In the genomic region with DNA sequence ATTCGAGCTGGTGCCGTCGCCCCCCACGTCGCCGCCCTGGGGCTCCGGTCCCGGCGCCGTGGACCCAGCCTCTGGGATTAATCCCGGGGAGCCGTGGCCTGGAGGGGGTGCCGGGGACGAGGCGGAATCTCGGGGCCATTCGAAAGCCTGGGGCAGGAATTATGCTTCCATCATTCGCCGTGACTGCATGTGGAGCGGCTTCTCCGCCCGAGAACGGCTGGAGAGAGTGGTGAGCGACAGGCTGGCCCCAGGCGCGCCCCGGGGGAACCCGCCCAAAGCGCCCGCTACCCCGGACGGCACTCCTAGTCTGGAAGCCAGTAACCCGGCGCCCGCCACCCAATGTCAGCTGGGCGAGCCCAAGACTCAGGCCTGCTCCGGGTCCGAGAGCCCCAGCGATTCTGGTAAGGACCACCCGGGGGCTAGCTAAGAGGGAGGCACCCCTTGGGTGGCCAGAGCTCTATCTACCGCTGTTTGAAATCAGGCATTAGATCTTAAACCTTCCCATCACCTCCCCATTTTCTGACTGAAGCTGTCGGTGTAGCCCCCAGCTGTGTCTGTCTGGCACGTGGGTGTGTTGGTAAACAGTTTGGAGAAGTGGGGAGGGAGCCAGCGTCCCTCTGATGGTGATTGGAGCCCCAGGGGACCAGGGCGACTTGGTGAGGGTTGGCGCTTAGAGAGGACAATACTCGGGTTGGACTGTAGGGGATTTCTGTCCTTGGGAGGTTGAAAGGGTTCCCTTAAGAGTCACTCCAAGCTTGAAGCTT, we compare ENCODE assay signal across 7 mouse cellular contexts. TPM values are rescaled to one million over a fixed set of nuclear protein-coding genes. Genes with fewer than 3 reads are reported as not detected.
A peak's percentile ranks its signal among the peaks of the same experiment; 100 is the strongest.
DNase-seq lines count a peak whose midpoint lies in the region; ATAC-seq and TF ChIP-seq lines count a peak whose summit lies in the region.

No protein-coding gene starts in this region.

- H3K4me3 ChIP-seq in cortical plate, adult 2 months (ENCODE audit: insufficient read depth, low read length), result peak overlapping the region; percentile 55
- peak overlapping the region; percentile 71 for H3K4me3 ChIP-seq in heart, embryonic 15.5 days
- peak overlapping the region; percentile 82 for H3K4me3 ChIP-seq in limb, embryonic 13.5 days
- peak overlapping the region; percentile 93 for H3K4me3 ChIP-seq in midbrain, embryonic 11.5 days (ENCODE audit: low read depth, low read length)
- H3K4me3 ChIP-seq in testis, adult 2 months (ENCODE audit: control insufficient read depth, low read depth, low read length), result peak overlapping the region; percentile 73

- H3K27ac ChIP-seq in cortical plate, adult 2 months (ENCODE audit: insufficient read depth, low read length), result peak overlapping the region; percentile 71
- H3K27ac ChIP-seq in heart, embryonic 15.5 days, result no peak overlapping the region
- peak overlapping the region; percentile 74 for H3K27ac ChIP-seq in limb, embryonic 13.5 days
- peak overlapping the region; percentile 96 for H3K27ac ChIP-seq in midbrain, embryonic 11.5 days (ENCODE audit: low read depth, low read length)
- no peak overlapping the region for H3K27ac ChIP-seq in testis, adult 2 months (ENCODE audit: control insufficient read depth, insufficient read depth, low read depth, low read length)

- intact Hi-C loops in left cerebral cortex, postnatal 4 days (cut with DNase I), result loop anchor here (5.0 kb wide), 1 partner anchor 86 kb away; no protein-coding TSS in a partner anchor

- peak; percentile 72 for DNase-seq in left cerebral cortex, postnatal 4 days
- no peak for DNase-seq in left cerebral cortex, adult 11 months (ENCODE audit: low spot score)
- DNase-seq in midbrain, embryonic 11.5 days (ENCODE audit: low spot score, missing footprints), result peak; percentile 97

- H3K4me2 ChIP-seq in heart, embryonic 15.5 days, result peak overlapping the region; percentile 100
- H3K4me2 ChIP-seq in limb, embryonic 13.5 days (replicated peaks), result peak overlapping the region; percentile 93
- H3K4me2 ChIP-seq in midbrain, embryonic 11.5 days, result peak overlapping the region; percentile 84

- ATAC-seq in heart, embryonic 15.5 days (replicated peaks; ENCODE audit: insufficient number of reproducible peaks, insufficient read depth, low FRiP score, low read depth), result peak; percentile 5; the same call in 1 of the 2 replicates
- no peak; the same call in 1 of the 2 replicates for ATAC-seq in limb, embryonic 13.5 days (ENCODE audit: low FRiP score, low read depth)
- peak; percentile 12 for ATAC-seq in midbrain, embryonic 11.5 days (ENCODE audit: low FRiP score)

- 1% methylated on average over 47 of the region's 47 CpGs for WGBS in heart, embryonic 15.5 days
- WGBS in limb, embryonic 13.5 days, result under 1% methylated on average over 46 of the region's 47 CpGs
- under 1% methylated on average over 47 of the region's 47 CpGs for WGBS in midbrain, embryonic 11.5 days

- H3K9ac ChIP-seq in heart, embryonic 15.5 days, result peak overlapping the region; percentile 59
- peak overlapping the region; percentile 81 for H3K9ac ChIP-seq in limb, embryonic 13.5 days
- peak overlapping the region; percentile 99 for H3K9ac ChIP-seq in midbrain, embryonic 11.5 days (ENCODE audit: low read length)

- H3K4me1 ChIP-seq in cortical plate, adult 2 months (ENCODE audit: control insufficient read depth, insufficient read depth, low read length), result peaks cover 3% of the 10 kb centered on the region; the same call in 1 of the 2 replicates
- H3K4me1 ChIP-seq in heart, embryonic 15.5 days (replicated peaks), result peaks cover 21% of the 10 kb centered on the region
- H3K4me1 ChIP-seq in limb, embryonic 13.5 days, result peaks cover 42% of the 10 kb centered on the region
- H3K4me1 ChIP-seq in midbrain, embryonic 11.5 days (ENCODE audit: control insufficient read depth, insufficient read depth, low read length), result peaks cover 25% of the 10 kb centered on the region
- H3K4me1 ChIP-seq in testis, adult 2 months (ENCODE audit: control insufficient read depth, insufficient read depth, low read length), result peaks cover 18% of the 10 kb centered on the region

- no peaks in the 10 kb centered on the region for H3K9me3 ChIP-seq in heart, embryonic 15.5 days (replicated peaks)
- no peaks in the 10 kb centered on the region for H3K9me3 ChIP-seq in limb, embryonic 13.5 days
- H3K9me3 ChIP-seq in midbrain, embryonic 11.5 days (ENCODE audit: control insufficient read depth, low read length), result no peaks in the 10 kb centered on the region

- TF ChIP-seq POLR2A in cortical plate, adult 2 months (IDR thresholded peaks at IDR 0.05; ENCODE audit: extremely low read depth, insufficient read depth, low read length), result no peak
- TF ChIP-seq POLR2A in testis, adult 2 months (IDR thresholded peaks at IDR 0.05; ENCODE audit: control insufficient read depth, low read depth, low read length), result no peak

- no peak for TF ChIP-seq CTCF in cortical plate, adult 2 months (IDR thresholded peaks at IDR 0.05; ENCODE audit: extremely low read depth, insufficient read depth, low read length)
- no peak for TF ChIP-seq CTCF in testis, adult 2 months (IDR thresholded peaks at IDR 0.05; ENCODE audit: control insufficient read depth, insufficient read depth, insufficient replicate concordance, low read depth, low read length)

- peaks cover 70% of the 10 kb centered on the region for H3K27me3 ChIP-seq in heart, embryonic 15.5 days
- 0 out of 2 replicates have a peak, but pooled peaks cover 9% of the 10 kb centered on the region for H3K27me3 ChIP-seq in limb, embryonic 13.5 days
- H3K27me3 ChIP-seq in midbrain, embryonic 11.5 days (ENCODE audit: control insufficient read depth, insufficient read depth, low read length), result no peaks in the 10 kb centered on the region
- peaks cover 2% of the 10 kb centered on the region; the same call in 1 of the 2 replicates for H3K27me3 ChIP-seq in testis, adult 2 months (ENCODE audit: control insufficient read depth, insufficient read depth, low read length)

- H3K36me3 ChIP-seq in heart, embryonic 15.5 days, result no peaks in the 10 kb centered on the region
- H3K36me3 ChIP-seq in limb, embryonic 13.5 days, result peaks cover 19% of the 10 kb centered on the region
- H3K36me3 ChIP-seq in midbrain, embryonic 11.5 days (ENCODE audit: control insufficient read depth, insufficient read depth, low read length), result peaks cover 4% of the 10 kb centered on the region
- H3K36me3 ChIP-seq in testis, adult 2 months (ENCODE audit: control insufficient read depth, insufficient read depth, low read length), result no peaks in the 10 kb centered on the region

RNA-seq across cellular contexts. Expression of a gene that starts 1.3 kb away (rescaled TPM):
- total RNA-seq in left cerebral cortex, postnatal 4 days (2021), result 10 to 100 TPM; 60.5 to 66.1 TPM
- polyA plus RNA-seq in cortical plate, adult 2 months (2012; rRNA removed), result 8.4 and 10.1 TPM in 2 replicates
- polyA plus RNA-seq in heart, embryonic 15.5 days (2015; fragmentation: Nextera tagmentation; extraction: Ambion mirVana), result 0.77 and 2.8 TPM in 2 replicates
- 28.2 and 29.2 TPM in 2 replicates for polyA plus RNA-seq in limb, embryonic 13.5 days (2015; fragmentation: Nextera tagmentation; extraction: Ambion mirVana)
- 106 and 108 TPM in 2 replicates for polyA plus RNA-seq in midbrain, embryonic 11.5 days (2014; fragmentation: Nextera tagmentation; extraction: Ambion mirVana)
- polyA plus RNA-seq in testis, adult 2 months (2012; rRNA removed), result 0.44 and 0.60 TPM in 2 replicates

RNA-seq across cellular contexts. Expression of a gene that starts 19.6 kb away (rescaled TPM):
- total RNA-seq in left cerebral cortex, postnatal 4 days (2021), result 10 to 100 TPM; 29.9 to 30.5 TPM
- 12.6 and 15.7 TPM in 2 replicates for polyA plus RNA-seq in cortical plate, adult 2 months (2012; rRNA removed)
- 9.9 and 10.9 TPM in 2 replicates for polyA plus RNA-seq in heart, embryonic 15.5 days (2015; fragmentation: Nextera tagmentation; extraction: Ambion mirVana)
- polyA plus RNA-seq in limb, embryonic 13.5 days (2015; fragmentation: Nextera tagmentation; extraction: Ambion mirVana), result 19.1 and 21.5 TPM in 2 replicates
- polyA plus RNA-seq in midbrain, embryonic 11.5 days (2014; fragmentation: Nextera tagmentation; extraction: Ambion mirVana), result 26.8 and 29.0 TPM in 2 replicates
- 1.9 and 2.2 TPM in 2 replicates for polyA plus RNA-seq in testis, adult 2 months (2012; rRNA removed)

RNA-seq across cellular contexts. Expression of a gene that starts 35.8 kb away (rescaled TPM):
- total RNA-seq in left cerebral cortex, postnatal 4 days (2021), result 10 to 100 TPM; 35.4 TPM
- polyA plus RNA-seq in cortical plate, adult 2 months (2012; rRNA removed), result 36.1 and 37.3 TPM in 2 replicates
- 0.37 and 0.94 TPM in 2 replicates for polyA plus RNA-seq in heart, embryonic 15.5 days (2015; fragmentation: Nextera tagmentation; extraction: Ambion mirVana)
- 8.0 and 9.1 TPM in 2 replicates for polyA plus RNA-seq in limb, embryonic 13.5 days (2015; fragmentation: Nextera tagmentation; extraction: Ambion mirVana)
- polyA plus RNA-seq in midbrain, embryonic 11.5 days (2014; fragmentation: Nextera tagmentation; extraction: Ambion mirVana), result 22.8 and 27.2 TPM in 2 replicates
- polyA plus RNA-seq in testis, adult 2 months (2012; rRNA removed), result 6.9 and 8.7 TPM in 2 replicates

Comparison
In these comparisons a context has a peak if more than half of its experiments do, and no peak if none do; other contexts are left out.
1. H3K27ac ChIP-seq: peak in cortical plate, adult 2 months (single experiment), limb, embryonic 13.5 days (single experiment) and midbrain, embryonic 11.5 days (single experiment); none in heart, embryonic 15.5 days (single experiment) and testis, adult 2 months (single experiment).
2. Peak in every context shown above with its lines, with median percentiles within 50 percentile points of each other: H3K4me3 ChIP-seq, H3K4me2 ChIP-seq and H3K9ac ChIP-seq.